Mouse (Mus musculus) thymus, postnatal 25 days (tissue): ENCODE data around the gene Ccnf.
A peak's percentile ranks its signal among the peaks of the same experiment; 100 is the strongest.

Experiments used
- DNase-seq: peaks from one replicate; pipeline ENCODE4 v3.0.0; 2022

The Ccnf gene

GRCm38 (mm10) chr17:24222653-24223052, 28.6 kb downstream of the Ccnf start:
- DNase-seq = no peak

DNA sequence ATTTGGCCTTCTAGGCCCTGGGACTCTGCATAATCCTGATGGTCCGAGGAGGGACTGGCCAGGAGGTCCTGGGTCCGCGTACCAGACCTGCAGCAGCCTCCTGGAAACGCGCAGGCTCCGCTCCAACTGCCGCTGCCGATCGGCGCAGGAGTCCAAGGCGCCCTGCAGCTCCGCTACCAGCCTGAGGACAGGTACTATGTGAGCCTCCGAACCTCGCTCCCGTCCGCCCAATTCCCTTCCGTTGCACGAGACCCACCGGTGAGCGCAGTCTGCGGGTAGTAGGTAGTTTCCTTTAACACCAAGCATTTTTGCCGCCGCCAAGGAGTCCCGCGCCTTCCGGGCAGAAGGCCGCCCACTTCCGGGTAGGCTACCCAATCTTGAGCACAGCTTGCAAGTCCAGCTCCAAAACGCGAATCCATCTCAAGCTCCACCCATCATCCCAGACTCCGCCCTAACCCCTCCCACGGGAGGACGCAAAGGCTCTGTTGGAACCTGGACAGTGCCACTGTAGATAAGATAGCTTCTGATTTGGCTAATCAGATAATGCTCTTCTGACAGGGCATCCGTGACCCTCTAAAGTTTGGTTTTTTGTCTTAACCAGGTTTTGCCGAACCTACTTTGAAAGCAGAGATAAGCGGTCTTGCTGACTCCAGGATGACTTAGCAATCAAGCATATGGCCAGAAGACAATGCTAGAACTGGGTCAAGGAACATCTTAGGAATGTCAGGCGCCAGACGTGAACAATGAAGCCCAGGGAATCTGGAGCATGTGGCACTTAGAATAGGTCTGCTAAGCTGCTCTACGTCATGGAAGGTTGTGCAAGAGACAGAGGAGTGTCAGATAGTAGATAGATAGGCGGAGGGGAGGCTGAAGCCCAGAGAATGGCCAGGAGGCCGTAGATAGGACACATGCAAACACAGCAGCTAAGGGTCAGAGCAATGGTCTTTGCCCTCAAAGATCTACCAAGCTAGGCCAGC, 30.6 kb downstream of the Ccnf start, which contains the start of gene Tedc2:
Tedc2 (minus strand) TSS at position 417 of the 977 bp plus-strand sequence.
- DNase-seq = peak; percentile 92

GRCm38 (mm10) chr17:24216836-24217235, 34.4 kb downstream of the Ccnf start:
- no peak for DNase-seq

DNA sequence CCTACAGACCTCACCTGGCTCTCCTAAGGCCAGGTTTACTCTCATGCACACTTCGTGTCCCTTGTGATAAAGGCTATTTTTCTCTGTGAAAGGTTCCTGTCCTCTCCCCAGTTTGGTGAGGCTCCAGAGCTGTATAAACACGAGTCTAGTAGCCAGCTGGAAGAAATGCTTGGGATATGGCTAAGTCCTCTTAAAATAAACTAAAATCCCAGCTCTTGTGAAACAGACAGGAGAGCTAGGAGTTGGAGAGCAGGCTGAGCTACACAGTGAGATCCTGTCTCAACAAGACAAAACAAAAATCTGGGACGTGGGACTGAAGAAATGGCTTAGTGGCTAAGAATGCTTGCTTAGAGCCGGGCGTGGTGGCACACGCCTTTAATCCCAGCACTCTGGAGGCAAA, 38.1 kb downstream of the Ccnf start:
- DNase-seq = no peak

GRCm38 (mm10) chr17:24212441-24213018, 38.8 kb downstream of the Ccnf start:
- no peak for DNase-seq

- no peak for DNase-seq
Measured at GRCm38 (mm10) chr17:24211631-24212440, 39.4 kb downstream of the Ccnf start.

- no peak for DNase-seq
Measured at GRCm38 (mm10) chr17:24210591-24210990, 40.7 kb downstream of the Ccnf start.

GRCm38 (mm10) chr17:24209916-24210240, 41.4 kb downstream of the Ccnf start:
- no peak for DNase-seq

DNA sequence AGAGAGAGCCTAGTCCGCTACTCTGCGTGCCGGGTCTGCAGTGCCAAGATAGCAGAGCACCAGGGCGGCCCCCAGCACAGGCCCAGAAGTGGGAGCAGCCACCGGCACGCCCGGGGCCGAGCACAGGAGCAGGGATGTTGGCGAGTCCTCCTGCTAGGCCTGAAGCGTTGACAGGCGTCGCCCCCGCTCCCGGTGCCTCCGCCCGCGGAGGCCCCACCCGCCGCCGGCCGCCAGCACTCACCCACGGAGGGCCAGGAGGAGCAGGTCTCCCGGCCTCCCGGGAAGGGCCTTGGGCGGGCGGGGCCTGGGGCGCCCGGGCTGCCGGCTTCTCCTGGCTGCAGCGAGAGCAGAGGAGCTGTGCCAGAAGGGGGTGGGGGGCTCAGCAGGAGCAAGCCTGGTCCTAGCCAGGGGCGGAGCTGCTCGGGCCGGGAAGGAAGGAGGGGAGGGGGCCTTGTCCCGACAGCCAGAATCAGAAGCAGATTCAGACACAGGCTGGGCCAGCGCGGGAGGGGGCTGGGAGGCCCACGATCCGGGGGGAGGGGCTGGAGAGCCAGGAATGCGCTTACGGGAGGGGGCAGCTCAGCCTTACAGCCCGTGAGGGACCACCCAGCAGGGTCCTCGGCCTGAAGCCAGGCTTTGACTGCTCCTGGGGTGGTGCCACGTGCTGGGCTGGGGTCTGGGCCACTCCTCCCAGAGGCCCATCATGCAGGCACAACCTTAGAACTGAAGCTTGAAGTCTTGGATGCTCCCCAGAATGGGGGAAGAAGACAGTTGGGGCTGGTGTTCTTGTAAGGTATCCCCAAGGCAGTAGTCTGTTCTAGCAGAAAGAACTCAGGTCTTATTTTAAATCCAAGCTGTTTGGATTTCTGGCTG, 42.0 kb downstream of the Ccnf start, which contains the start of gene Ntn3:
Ntn3 (minus strand) TSS at position 489 of the 873 bp plus-strand sequence.
- no peak for DNase-seq

- DNase-seq = no peak
Measured at GRCm38 (mm10) chr17:24208641-24209042, 42.6 kb downstream of the Ccnf start.

DNA sequence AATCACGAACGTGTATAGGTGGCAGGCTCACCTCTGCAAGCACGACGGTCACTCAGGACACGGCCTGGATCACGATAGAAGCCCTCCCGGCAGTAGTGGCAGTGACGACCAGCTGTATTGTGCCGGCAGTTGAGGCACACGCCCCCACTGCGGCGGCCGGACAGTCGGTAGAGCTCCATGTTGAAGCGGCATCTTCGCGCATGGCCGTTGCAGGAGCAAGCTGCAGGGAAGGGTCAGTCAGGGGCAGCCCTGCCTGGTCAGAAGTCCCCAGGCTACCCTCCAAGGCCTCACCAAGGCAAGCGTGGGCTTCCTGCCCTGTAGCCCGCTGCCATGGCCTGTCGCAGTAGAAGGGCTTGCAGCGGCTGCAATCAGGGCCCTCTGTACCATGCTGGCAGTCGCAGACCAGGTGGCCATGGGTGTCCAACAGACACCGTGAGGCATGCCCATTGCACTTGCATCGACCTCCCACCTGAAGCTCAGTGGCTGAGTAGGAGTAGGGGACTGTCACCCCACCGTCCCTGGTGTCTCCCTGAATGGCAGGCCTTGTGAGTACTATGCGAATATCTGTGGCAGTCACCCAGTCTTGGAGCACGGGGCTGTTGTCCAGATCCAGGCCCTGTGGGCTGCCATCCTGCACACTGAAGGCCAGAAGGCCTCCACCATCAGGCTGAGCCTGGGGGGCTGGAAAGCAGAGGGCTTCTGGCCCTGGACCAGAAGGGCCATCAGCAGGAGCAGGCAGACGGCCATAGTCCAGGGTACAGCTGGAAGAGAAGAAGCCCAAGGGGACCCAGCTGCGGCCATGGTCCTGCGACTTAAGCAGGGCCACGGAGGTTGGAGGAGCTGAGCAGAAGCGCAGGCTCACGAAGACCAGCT, 43.3 kb downstream of the Ccnf start:
- DNase-seq = no peak

- DNase-seq = peak; percentile 35
Measured at GRCm38 (mm10) chr17:24206451-24207351, 44.6 kb downstream of the Ccnf start.

DNA sequence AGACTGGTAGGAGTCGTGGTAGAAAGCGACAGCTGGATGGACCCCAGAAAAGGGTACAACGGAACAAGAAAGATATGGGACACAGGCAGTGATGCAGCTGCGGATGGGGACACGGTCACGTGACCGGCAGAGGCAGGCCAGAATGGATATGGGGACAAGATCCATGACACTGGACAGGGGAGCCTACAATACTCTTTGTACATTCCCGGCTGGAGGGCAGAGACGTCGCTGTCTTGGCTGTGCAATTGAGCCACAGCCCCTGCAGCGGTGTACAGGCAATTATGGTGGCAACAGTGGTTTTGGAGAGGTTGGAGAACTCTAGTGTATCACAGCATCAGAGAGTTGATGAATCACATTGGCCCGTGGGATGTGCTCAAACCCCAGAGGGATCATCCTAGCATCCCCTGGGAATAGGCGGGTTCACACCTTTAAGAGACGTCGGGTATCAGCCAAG, 45.3 kb downstream of the Ccnf start:
- no peak for DNase-seq

DNA sequence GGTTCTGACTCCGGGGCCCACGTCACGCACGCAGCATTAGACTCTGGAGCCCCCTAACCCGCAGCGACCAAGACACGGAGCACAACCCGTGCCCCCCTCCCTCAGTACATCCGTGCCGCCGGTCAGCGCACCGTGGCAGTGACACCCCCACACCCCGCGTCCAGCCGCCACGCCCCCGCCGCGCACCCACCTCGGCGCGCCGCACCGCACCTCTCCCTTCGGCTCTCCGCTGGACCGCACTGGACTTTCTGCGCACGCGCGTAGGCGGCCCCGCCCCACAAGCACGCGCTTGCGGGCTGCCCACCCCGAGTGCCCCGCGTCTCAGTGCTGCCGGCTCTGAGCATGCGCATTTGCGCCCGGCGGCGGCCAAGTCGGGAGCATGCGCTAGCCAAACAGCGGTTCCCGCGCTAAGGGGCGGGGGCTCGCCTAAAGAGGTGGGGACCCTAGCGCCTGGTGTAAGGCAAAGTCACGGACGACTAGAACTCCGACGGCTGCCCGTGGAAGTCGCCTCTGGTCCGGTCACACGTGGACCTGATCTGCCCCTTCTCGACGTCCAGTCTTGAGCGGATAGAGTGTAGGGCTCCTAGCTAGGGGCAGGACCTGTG, 45.9 kb downstream of the Ccnf start, which contains the start of gene Tbc1d24:
Tbc1d24 (minus strand) TSS at position 279 of the 605 bp plus-strand sequence.
- peak; percentile 86 for DNase-seq

- DNase-seq = no peak
Measured at GRCm38 (mm10) chr17:24204846-24205245, 46.4 kb downstream of the Ccnf start.

GRCm38 (mm10) chr17:24203611-24204534, 47.4 kb downstream of the Ccnf start:
- DNase-seq = no peak

DNA sequence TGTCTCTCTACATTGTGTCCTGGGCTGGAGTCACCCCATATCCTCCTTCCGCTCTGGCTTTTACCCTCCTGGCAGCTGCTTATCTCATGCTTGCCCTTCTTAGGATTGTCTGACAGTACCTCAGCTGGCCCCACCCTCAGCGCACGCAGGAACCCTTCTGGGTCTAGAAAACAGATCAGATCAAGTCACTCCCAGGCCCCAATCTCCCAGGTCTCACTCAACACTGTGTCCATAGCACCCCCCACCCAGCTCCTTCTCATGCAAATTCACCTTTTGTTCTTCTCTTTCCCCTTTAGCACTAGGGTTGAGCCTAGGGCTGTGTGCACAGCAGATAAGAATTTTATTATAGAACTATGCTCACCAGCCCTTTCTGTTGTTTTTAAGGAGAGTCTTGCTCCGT, 48.2 kb downstream of the Ccnf start:
- DNase-seq = no peak

GRCm38 (mm10) chr17:24201092-24201491, 50.2 kb downstream of the Ccnf start:
- no peak for DNase-seq
